Mouse (Mus musculus): ENCODE data around the gene Cdc40. TPM values are rescaled to one million over a fixed set of nuclear protein-coding genes. Genes with fewer than 3 reads are reported as not detected.
"Not testable (repeated sequence)": the region's sequence is repeated elsewhere in the genome, so short reads cannot be mapped to it uniquely, and the experiment has no call there.

Cdc40 gene
- polyA plus RNA-seq, 1 experiment from 2014 or later, result 34.1 TPM

DNA sequence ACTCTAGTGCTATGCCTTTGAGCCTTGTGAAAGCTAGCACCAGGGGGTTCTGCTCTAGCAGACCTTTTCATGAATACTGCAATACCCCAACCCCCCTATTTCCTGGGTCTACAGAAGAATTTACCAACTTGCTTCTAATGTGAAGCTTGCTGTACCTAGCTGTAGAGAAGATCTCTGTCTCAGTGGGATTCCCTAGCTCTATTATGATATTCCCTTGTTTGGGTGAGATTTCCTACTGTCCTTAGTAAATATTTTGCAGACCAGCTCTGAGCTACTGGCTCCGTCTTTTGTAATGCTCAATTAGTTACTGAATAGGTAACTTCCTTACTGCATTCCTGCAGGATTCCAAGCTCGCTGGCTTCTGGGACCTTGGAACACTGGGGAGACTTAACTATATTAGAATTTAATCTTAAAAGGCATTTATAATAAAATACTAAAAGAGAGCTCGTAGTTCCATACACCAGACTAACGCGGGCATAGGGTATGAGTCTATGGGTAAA lies 73.7 kb downstream of the Cdc40 start:
- 35% methylated on average over 5 of the region's 5 CpGs for WGBS
- not testable (repeated sequence) for H3K36me3 ChIP-seq; H3K27me3 ChIP-seq (ENCODE audit: low read depth, poor library complexity, severe bottlenecking); H3K4me1 ChIP-seq; H3K27ac ChIP-seq (replicated peaks); DNase-seq (ENCODE audit: low spot score); H3K9me3 ChIP-seq (replicated peaks); H3K4me3 ChIP-seq

GRCm38 (mm10) chr10:40806221-40806620 lies 76.9 kb downstream of the Cdc40 start:
- WGBS, result 85% methylated on average over 4 of the region's 4 CpGs
- H3K4me3 ChIP-seq, result no peak overlapping the region
- 0 out of 2 replicates have a peak, but pooled peaks cover 3% of the 10 kb centered on the region for H3K27me3 ChIP-seq (ENCODE audit: low read depth, poor library complexity, severe bottlenecking)
- no peak overlapping the region for H3K27ac ChIP-seq (replicated peaks)
- no peak for DNase-seq (ENCODE audit: low spot score)
- H3K4me1 ChIP-seq, result no peaks in the 10 kb centered on the region
- no peaks in the 10 kb centered on the region for H3K9me3 ChIP-seq (replicated peaks)
- H3K36me3 ChIP-seq, result no peaks in the 10 kb centered on the region

GRCm38 (mm10) chr10:40805221-40805620 lies 77.9 kb downstream of the Cdc40 start:
- 84% methylated on average over 1 of the region's 1 CpGs for WGBS
- H3K9me3 ChIP-seq (replicated peaks), result no peaks in the 10 kb centered on the region
- H3K27me3 ChIP-seq (ENCODE audit: low read depth, poor library complexity, severe bottlenecking), result no peaks in the 10 kb centered on the region
- H3K27ac ChIP-seq (replicated peaks), result no peak overlapping the region
- H3K4me1 ChIP-seq, result no peaks in the 10 kb centered on the region
- no peak for DNase-seq (ENCODE audit: low spot score)
- no peak overlapping the region for H3K4me3 ChIP-seq
- no peaks in the 10 kb centered on the region for H3K36me3 ChIP-seq

GRCm38 (mm10) chr10:40792115-40792514 lies 91.0 kb downstream of the Cdc40 start:
- DNase-seq (ENCODE audit: low spot score), result no peak
- Histone ChIP-seq H3K4me3 (no peak overlapping the region), H3K27ac (replicated peaks) (no peak overlapping the region), H3K36me3 (no peaks in the 10 kb centered on the region), H3K9me3 (replicated peaks) (no peaks in the 10 kb centered on the region; the same call in 1 of the 2 replicates), H3K4me1 (no peaks in the 10 kb centered on the region), H3K27me3 (ENCODE audit: low read depth, poor library complexity, severe bottlenecking) (no peaks in the 10 kb centered on the region)
- WGBS, result 84% methylated on average over 3 of the region's 3 CpGs

GRCm38 (mm10) chr10:40790406-40790805 lies 92.7 kb downstream of the Cdc40 start:
- Histone ChIP-seq H3K27me3 (ENCODE audit: low read depth, poor library complexity, severe bottlenecking) (no peaks in the 10 kb centered on the region), H3K36me3 (no peaks in the 10 kb centered on the region), H3K27ac (replicated peaks) (no peak overlapping the region), H3K4me1 (no peaks in the 10 kb centered on the region), H3K9me3 (replicated peaks) (no peaks in the 10 kb centered on the region; the same call in 1 of the 2 replicates), H3K4me3 (no peak overlapping the region)
- no peak for DNase-seq (ENCODE audit: low spot score)
- 85% methylated on average over 3 of the region's 3 CpGs for WGBS

Other genes with a start within 250 kb of the Cdc40 start
- gene Mettl24, start 200.0 kb downstream of the Cdc40 start, polyA plus RNA-seq (2016; fragmentation: Nextera tagmentation; extraction: Ambion mirVana), result 0.54 and 1.2 TPM in 2 replicates
- 52.9 and 61.0 TPM in 2 replicates for gene Wasf1, start 164 bp upstream of the Cdc40 start, polyA plus RNA-seq (2016; fragmentation: Nextera tagmentation; extraction: Ambion mirVana)
- not detected in 2 replicates for gene Gpr6, start 189.0 kb upstream of the Cdc40 start, polyA plus RNA-seq (2016; fragmentation: Nextera tagmentation; extraction: Ambion mirVana)